Mouse (Mus musculus): Measurements from ENCODE around the gene Flrt2.

DNA sequence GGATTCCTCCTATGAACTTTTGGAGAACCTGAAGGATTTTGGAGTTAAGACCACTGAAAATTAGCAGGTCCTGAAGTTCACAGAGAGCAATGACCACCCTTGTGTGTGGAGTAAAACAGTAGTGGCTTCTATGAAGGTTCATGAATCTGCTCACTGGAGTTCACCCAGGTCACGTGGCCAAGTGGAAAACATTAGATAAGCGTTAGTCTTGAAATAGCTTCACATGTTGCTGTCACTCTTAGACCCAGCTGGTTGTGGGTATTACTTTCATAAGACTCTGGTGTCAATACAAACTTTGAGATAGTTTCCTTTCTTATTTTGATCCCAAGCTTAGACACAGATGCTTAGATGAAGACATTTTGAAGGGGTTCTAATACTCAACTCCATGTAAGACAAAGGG lies 8.7 kb downstream of the Flrt2 start:
- TF ChIP-seq POLR2A (IDR thresholded peaks at IDR 0.05; ENCODE audit: borderline replicate concordance, low read depth, low read length) (no peak), CTCF (IDR thresholded peaks at IDR 0.05; ENCODE audit: low read depth, low read length) (no peak)
